Mouse (Mus musculus) MEL (cell line): Measurements from ENCODE around the gene Rad50. TPM values are rescaled to one million over a fixed set of nuclear protein-coding genes. Genes with fewer than 3 reads are reported as not detected.

Experiments used
- DNase-seq: peaks from one replicate; pipeline ENCODE4 v3.0.0; 2011; ENCODE audit warnings: low read depth, low spot score
- H3K27ac ChIP-seq: 2 replicates; pipeline ENCODE4 v1.5.1; 2012; ENCODE audit warnings: low read depth, mild to moderate bottlenecking, control low read depth, low read length, moderate library complexity; ENCODE audit not compliant: control insufficient read depth
- H3K27me3 ChIP-seq, 2 experiments: fragments of 150-350 bp in 1 of 2; sonication (generic) in 1 of 2; 2 replicates each; pipeline ENCODE4 v1.6.1; 2012; ENCODE audit warnings: low read length in 2 of 2, mild to moderate bottlenecking in 2 of 2, improper control_type of control experiment in 1 of 2, moderate library complexity in 1 of 2; ENCODE audit not compliant: insufficient read depth in 2 of 2, control insufficient read depth in 1 of 2
- H3K36me3 ChIP-seq, 2 experiments: 2 replicates each; pipeline ENCODE4 v1.6.1; 2012 to 2014; ENCODE audit warnings: low read length in 2 of 2, improper control_type of control experiment in 1 of 2, inconsistent platforms in 1 of 2, mild to moderate bottlenecking in 1 of 2; ENCODE audit not compliant: insufficient read depth in 2 of 2, control insufficient read depth in 1 of 2
- H3K4me1 ChIP-seq, 2 experiments: fragments of 150-350 bp in 1 of 2; sonication (generic) in 1 of 2; 2 replicates each; pipeline ENCODE4 v1.6.1; 2012; ENCODE audit warnings: low read length in 2 of 2, improper control_type of control experiment in 1 of 2, mild to moderate bottlenecking in 1 of 2; ENCODE audit not compliant: insufficient read depth in 2 of 2, control insufficient read depth in 1 of 2
- H3K4me3 ChIP-seq, 2 experiments: fragments of 150-350 bp in 1 of 2; sonication (generic) in 1 of 2; 2 replicates each; pipeline ENCODE4 v1.5.1; 2012; ENCODE audit warnings: low read depth in 2 of 2, low read length in 2 of 2, mild to moderate bottlenecking in 2 of 2, moderate library complexity in 2 of 2, control low read depth in 1 of 2, improper control_type of control experiment in 1 of 2; ENCODE audit not compliant: control insufficient read depth in 1 of 2, insufficient read depth in 1 of 2
- H3K79me2 ChIP-seq: 2 replicates; pipeline ENCODE4 v1.6.1; 2012; ENCODE audit warnings: mild to moderate bottlenecking, low read length, moderate library complexity; ENCODE audit not compliant: control insufficient read depth, poor library complexity, insufficient read depth
- H3K9ac ChIP-seq: 2 replicates; pipeline ENCODE4 v1.6.1; 2012; ENCODE audit warnings: low read depth, mild to moderate bottlenecking, control low read depth, low read length, moderate library complexity; ENCODE audit not compliant: control insufficient read depth, poor library complexity, severe bottlenecking
- H3K9me3 ChIP-seq: fragments of 150-350 bp; sonication (generic); replicated peaks from 2 replicates; pipeline ENCODE4 v1.6.1; 2012; ENCODE audit warnings: mild to moderate bottlenecking, low read length, improper control_type of control experiment, moderate library complexity; ENCODE audit not compliant: insufficient read depth
- CTCF ChIP-seq, 3 experiments: IDR thresholded peaks in 2 of 3; conservative IDR thresholded peaks in 1 of 3; 2 replicates each; pipeline ENCODE4 v1.5.1; 2011 to 2012; ENCODE audit warnings: low read length in 3 of 3, low read depth in 2 of 3, mild to moderate bottlenecking in 2 of 3, improper control_type of control experiment in 1 of 3, inconsistent platforms in 1 of 3, mixed read lengths in 1 of 3, moderate library complexity in 1 of 3; ENCODE audit not compliant: control insufficient read depth in 1 of 3, insufficient read depth in 1 of 3, poor library complexity in 1 of 3, severe bottlenecking in 1 of 3
- EP300 ChIP-seq, 2 experiments: IDR thresholded peaks; 2 replicates each; pipeline ENCODE4 v1.6.1; 2011; ENCODE audit warnings: improper control_type of control experiment in 2 of 2, low read length in 2 of 2, low read depth in 1 of 2, mild to moderate bottlenecking in 1 of 2
- ETS1 ChIP-seq: IDR thresholded peaks from 2 replicates; pipeline ENCODE4 v1.6.1; 2012; ENCODE audit warnings: low read depth, mild to moderate bottlenecking, inconsistent platforms, low read length, improper control_type of control experiment, moderate library complexity
- MAFK ChIP-seq: IDR thresholded peaks from 2 replicates; pipeline ENCODE4 v1.6.1; 2011; ENCODE audit warnings: low read depth, mild to moderate bottlenecking, low read length, improper control_type of control experiment, borderline replicate concordance
- MAX ChIP-seq: IDR thresholded peaks from 2 replicates; pipeline ENCODE4 v1.6.1; 2011; ENCODE audit warnings: low read length, improper control_type of control experiment
- MXI1 ChIP-seq: IDR thresholded peaks from 2 replicates; pipeline ENCODE4 v1.6.1; 2011; ENCODE audit warnings: mild to moderate bottlenecking, low read depth, low read length, improper control_type of control experiment
- MYB ChIP-seq: IDR thresholded peaks from 2 replicates; pipeline ENCODE4 v1.6.1; 2011; ENCODE audit warnings: mild to moderate bottlenecking, low read depth, low read length, improper control_type of control experiment
- POLR2AphosphoS2 ChIP-seq: IDR thresholded peaks from 2 replicates; pipeline ENCODE4 v1.6.1; 2011; ENCODE audit warnings: low read length, improper control_type of control experiment
- RAD21 ChIP-seq: IDR thresholded peaks from 2 replicates; pipeline ENCODE4 v1.6.1; 2011; ENCODE audit warnings: mild to moderate bottlenecking, low read depth, low read length, improper control_type of control experiment
- RCOR1 ChIP-seq: IDR thresholded peaks from 2 replicates; pipeline ENCODE4 v1.6.1; 2012; ENCODE audit warnings: low read depth, mild to moderate bottlenecking, inconsistent platforms, low read length, improper control_type of control experiment
- SMC3 ChIP-seq: IDR thresholded peaks from 2 replicates; pipeline ENCODE4 v1.6.1; 2011; ENCODE audit warnings: low read depth, low read length, improper control_type of control experiment
- TCF12 ChIP-seq: IDR thresholded peaks from 2 replicates; pipeline ENCODE4 v1.6.1; 2014; ENCODE audit warnings: low read depth, mild to moderate bottlenecking, inconsistent platforms, low read length, improper control_type of control experiment, moderate library complexity
- USF1 ChIP-seq: IDR thresholded peaks from 2 replicates; pipeline ENCODE4 v1.6.1; 2014; ENCODE audit warnings: low read depth, mild to moderate bottlenecking, inconsistent platforms, low read length, improper control_type of control experiment, moderate library complexity
- USF2 ChIP-seq, 2 experiments: IDR thresholded peaks; 2 replicates each; pipeline ENCODE4 v1.6.1; 2011 to 2012; ENCODE audit warnings: improper control_type of control experiment in 2 of 2, low read length in 2 of 2, borderline replicate concordance in 1 of 2, inconsistent platforms in 1 of 2, low read depth in 1 of 2, mild to moderate bottlenecking in 1 of 2; ENCODE audit not compliant: insufficient read depth in 1 of 2
- ZC3H11A ChIP-seq: IDR thresholded peaks from 2 replicates; pipeline ENCODE4 v1.6.1; 2012; ENCODE audit warnings: low read depth, mild to moderate bottlenecking, inconsistent platforms, low read length, improper control_type of control experiment
- ZKSCAN1 ChIP-seq: IDR thresholded peaks from 2 replicates; pipeline ENCODE4 v1.6.1; 2012; ENCODE audit warnings: low read depth, mild to moderate bottlenecking, inconsistent platforms, low read length, improper control_type of control experiment, moderate library complexity
- ZNF384 ChIP-seq: IDR thresholded peaks from 2 replicates; pipeline ENCODE4 v1.6.1; 2012; ENCODE audit warnings: low read depth, mild to moderate bottlenecking, inconsistent platforms, low read length, improper control_type of control experiment
- polyA plus RNA-seq, 2 experiments: library from polyadenylated mRNA; stranded (reverse) in 1 of 2; unstranded in 1 of 2; fragments of >175 nt in 1 of 2; fragments of >200 nt in 1 of 2; gene quantifications; 2 replicates each; pipeline versions ENCODE4 v1.2.1 to v1.2.4; 2012; ENCODE audit warnings: low replicate concordance in 2 of 2, low read depth in 1 of 2; ENCODE audit not compliant: insufficient read length in 2 of 2, insufficient read depth in 1 of 2, missing spikeins in 1 of 2
- total RNA-seq: library from RNA; depleted of rRNA; stranded (reverse); fragments of 300-350 nt; gene quantifications from 2 replicates; pipeline ENCODE4 v1.2.3, GENCODE M21; 2012

Gene Rad50
- total and polyA plus RNA-seq, 3 experiments: 32.6 to 447 (median 44.6) TPM

- no peaks in the 10 kb centered on the region for H3K36me3 ChIP-seq
- H3K27me3 ChIP-seq: peaks cover 7 to 17% of the 10 kb centered on the region in 2 experiments
- no peak for TF ChIP-seq ZC3H11A
- no peak for TF ChIP-seq RAD21
- TF ChIP-seq POLR2AphosphoS2: no peak
- no peak for TF ChIP-seq ZKSCAN1
- TF ChIP-seq TCF12: no peak
- TF ChIP-seq MXI1: no peak
- no peak for TF ChIP-seq MAFK
- no peak for TF ChIP-seq EP300 (IDR thresholded peaks at IDR 0.05; ENCODE audit: low read depth in 1 of 2, low read length in 2 of 2)
- TF ChIP-seq ZNF384: no peak
- H3K4me1 ChIP-seq: no peaks in the 10 kb centered on the region
- no peaks in the 10 kb centered on the region for H3K79me2 ChIP-seq
- DNase-seq: no peak
- no peak overlapping the region for H3K4me3 ChIP-seq
- H3K9me3 ChIP-seq: no peaks in the 10 kb centered on the region
- no peak overlapping the region for H3K9ac ChIP-seq
- H3K27ac ChIP-seq: no peak overlapping the region
Observed at GRCm38 (mm10) chr11:53749306-53749705, 42.2 kb upstream of the Rad50 start.

- Histone ChIP-seq H3K79me2 (no peaks in the 10 kb centered on the region), H3K27ac (no peak overlapping the region), H3K27me3 (peaks cover 13 to 21% of the 10 kb centered on the region in 2 experiments), H3K9me3 (no peaks in the 10 kb centered on the region), H3K4me1 (no peaks in the 10 kb centered on the region), H3K36me3 (no peaks in the 10 kb centered on the region)
- TF ChIP-seq MYB (no peak), ETS1 (no peak), USF2 (IDR thresholded peaks at IDR 0.05; ENCODE audit: borderline replicate concordance in 1 of 2, insufficient read depth in 1 of 2, low read depth in 1 of 2, low read length in 2 of 2) (no peak), MXI1 (no peak), SMC3 (no peak), RCOR1 (no peak), MAX (0 out of 2 replicates have a peak, but pooled peaks have one; percentile 30), USF1 (peak; percentile 46; the same call in 1 of the 2 replicates), CTCF (IDR thresholded peaks at IDR 0.05 in 2 of 3, conservative IDR thresholded peaks at IDR 0.05 in 1 of 3; ENCODE audit: control insufficient read depth in 1 of 3, insufficient read depth in 1 of 3, low read depth in 2 of 3, low read length in 3 of 3, poor library complexity in 1 of 3, severe bottlenecking in 1 of 3) (no peak)
- TF ChIP-seq, all 39 proteins: peak for 2
- Histone ChIP-seq H3K4me3 (no peak overlapping the region), H3K9ac (no peak overlapping the region)
- peak; percentile 29 for DNase-seq
Observed at GRCm38 (mm10) chr11:53748614-53749013, 41.5 kb upstream of the Rad50 start.
